Comparison of ENCODE assay signal across 12 mouse cellular contexts in the genomic region with DNA sequence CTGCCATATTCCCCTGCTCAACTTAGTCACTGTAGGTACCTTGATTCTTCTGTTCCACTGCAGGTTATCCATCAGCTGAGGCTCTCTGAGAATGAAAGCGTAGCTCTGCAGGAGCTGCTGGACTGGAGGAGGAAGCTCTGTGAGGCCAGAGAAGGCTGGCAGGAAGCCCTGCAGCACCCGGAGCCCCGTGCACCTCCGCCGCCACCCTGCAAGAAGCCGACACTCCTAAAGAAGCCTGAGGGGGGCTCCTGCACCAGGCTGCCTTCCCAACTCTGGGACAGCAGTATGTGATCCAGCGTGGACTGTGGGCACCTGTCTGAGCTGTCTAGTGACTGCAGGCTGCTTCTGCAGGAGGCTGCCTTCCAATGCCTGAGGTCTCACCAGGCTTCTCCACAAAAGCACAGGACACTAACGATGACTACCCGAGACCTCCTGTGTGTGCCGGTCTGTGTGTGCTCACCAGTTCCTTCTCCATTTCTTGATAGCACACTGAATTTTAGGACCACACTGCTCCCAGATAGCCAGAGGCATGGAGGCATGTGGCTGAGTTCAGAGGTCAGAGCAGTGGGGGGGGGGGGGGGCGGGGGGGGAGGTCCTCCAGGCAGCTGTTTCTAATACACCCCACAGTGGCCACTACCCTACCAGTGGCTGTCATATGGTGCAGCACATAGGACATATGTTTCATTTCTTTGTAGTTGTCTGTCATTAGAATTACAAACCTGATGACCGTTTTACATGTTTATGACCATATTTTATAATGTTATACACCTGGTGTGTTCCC.
DNase-seq lines count a peak whose midpoint lies in the region; ATAC-seq lines count a peak whose summit lies in the region.
"Had no signal": no experiment of that assay in that cellular context is flagged by ENCODE, and none has a peak within 500 bp of the region (broad histone marks: within the 10 kb centered on the region; RNA-seq: fewer than 3 reads in every experiment).

No protein-coding gene starts in this region.

- no peaks in the 10 kb centered on the region for H3K9me3 ChIP-seq in liver, embryonic 12.5 days (replicated peaks)
- H3K9me3 ChIP-seq in liver, embryonic 11.5 days (ENCODE audit: control insufficient read depth, low read length) = no peaks in the 10 kb centered on the region
- no peaks in the 10 kb centered on the region for H3K9me3 ChIP-seq in embryonic facial prominence, embryonic 13.5 days
- H3K9me3 ChIP-seq in liver, embryonic 16.5 days (replicated peaks; ENCODE audit: control insufficient read depth, low read length) = no peaks in the 10 kb centered on the region
- H3K9me3 ChIP-seq in kidney, embryonic 16.5 days (ENCODE audit: low read length) = no peaks in the 10 kb centered on the region

- H3K4me1 ChIP-seq in liver, embryonic 12.5 days = peaks cover 7% of the 10 kb centered on the region; the same call in 1 of the 2 replicates
- no peaks in the 10 kb centered on the region; the same call in 1 of the 2 replicates for H3K4me1 ChIP-seq in liver, embryonic 11.5 days (replicated peaks; ENCODE audit: control insufficient read depth, insufficient read depth, low read length)
- peaks cover 25% of the 10 kb centered on the region for H3K4me1 ChIP-seq in embryonic facial prominence, embryonic 13.5 days
- H3K4me1 ChIP-seq in liver, embryonic 16.5 days (ENCODE audit: control insufficient read depth, low read depth, low read length) = no peaks in the 10 kb centered on the region; the same call in 1 of the 2 replicates
- peaks cover 19% of the 10 kb centered on the region for H3K4me1 ChIP-seq in kidney, embryonic 16.5 days (ENCODE audit: insufficient read depth, low read length)

- no peak for ATAC-seq in cerebellum, adult (ENCODE audit: insufficient number of reproducible peaks, low FRiP score, low TSS enrichment)
- no peak for ATAC-seq in liver, embryonic 12.5 days
- no peak for ATAC-seq in liver, embryonic 11.5 days (replicated peaks; ENCODE audit: low FRiP score)
- no peak for ATAC-seq in embryonic facial prominence, embryonic 13.5 days (ENCODE audit: insufficient number of reproducible peaks, insufficient read depth, low FRiP score, low TSS enrichment, low read depth)
- ATAC-seq in liver, embryonic 16.5 days (ENCODE audit: low read depth) = no peak
- ATAC-seq in monocyte, adult 5-6 weeks (replicated peaks; ENCODE audit: insufficient number of reproducible peaks, low FRiP score, low TSS enrichment, poor library complexity, severe bottlenecking) = no peak
- ATAC-seq in kidney, embryonic 16.5 days (ENCODE audit: low FRiP score, low TSS enrichment) = no peak

- 46% methylated on average over 11 of the region's 12 CpGs for WGBS in liver, embryonic 12.5 days (ENCODE audit: insufficient replicate concordance)
- 49% methylated on average over 11 of the region's 12 CpGs for WGBS in liver, embryonic 11.5 days
- 25% methylated on average over 12 of the region's 12 CpGs for WGBS in embryonic facial prominence, embryonic 13.5 days
- WGBS in liver, embryonic 16.5 days (ENCODE audit: insufficient replicate concordance) = 34% methylated on average over 11 of the region's 12 CpGs
- 54% methylated on average over 11 of the region's 12 CpGs for WGBS in kidney, embryonic 16.5 days

- H3K27ac ChIP-seq in liver, embryonic 12.5 days = no peak overlapping the region
- no peak overlapping the region for H3K27ac ChIP-seq in liver, embryonic 11.5 days (ENCODE audit: low read depth, low read length)
- H3K27ac ChIP-seq in embryonic facial prominence, embryonic 13.5 days = no peak overlapping the region
- no peak overlapping the region for H3K27ac ChIP-seq in liver, embryonic 16.5 days (ENCODE audit: low read length)
- no peak overlapping the region for H3K27ac ChIP-seq in kidney, embryonic 16.5 days (ENCODE audit: low read length)
- H3K27ac ChIP-seq: gastrocnemius, adult 2 months had no signal

- H3K9ac ChIP-seq in liver, embryonic 12.5 days = no peak overlapping the region
- H3K9ac ChIP-seq in liver, embryonic 11.5 days (ENCODE audit: low read depth, low read length) = no peak overlapping the region
- no peak overlapping the region for H3K9ac ChIP-seq in embryonic facial prominence, embryonic 13.5 days
- H3K9ac ChIP-seq in liver, embryonic 16.5 days (ENCODE audit: low read depth, low read length) = no peak overlapping the region
- no peak overlapping the region for H3K9ac ChIP-seq in kidney, embryonic 16.5 days (replicated peaks; ENCODE audit: low read length)

- peaks cover 9% of the 10 kb centered on the region; the same call in 1 of the 2 replicates for H3K27me3 ChIP-seq in liver, embryonic 12.5 days (replicated peaks)
- no peaks in the 10 kb centered on the region for H3K27me3 ChIP-seq in liver, embryonic 11.5 days (replicated peaks; ENCODE audit: control insufficient read depth, insufficient read depth, low read length)
- no peaks in the 10 kb centered on the region; the same call in 1 of the 2 replicates for H3K27me3 ChIP-seq in embryonic facial prominence, embryonic 13.5 days
- no peaks in the 10 kb centered on the region for H3K27me3 ChIP-seq in liver, embryonic 16.5 days (ENCODE audit: control insufficient read depth, insufficient read depth, low read depth, low read length)
- H3K27me3 ChIP-seq in kidney, embryonic 16.5 days (ENCODE audit: insufficient read depth, low read length) = no peaks in the 10 kb centered on the region

- H3K4me2 ChIP-seq in liver, embryonic 12.5 days = peak overlapping the region; percentile 20
- no peak overlapping the region for H3K4me2 ChIP-seq in liver, embryonic 11.5 days
- H3K4me2 ChIP-seq in embryonic facial prominence, embryonic 13.5 days = peak overlapping the region; percentile 18; the same call in 1 of the 2 replicates
- 0 out of 2 replicates have a peak overlapping the region, but pooled peaks have one; percentile 12 for H3K4me2 ChIP-seq in liver, embryonic 16.5 days (ENCODE audit: low read depth, low read length)
- no peak overlapping the region for H3K4me2 ChIP-seq in kidney, embryonic 16.5 days (replicated peaks; ENCODE audit: low read depth, low read length)

- no peaks in the 10 kb centered on the region for H3K36me3 ChIP-seq in liver, embryonic 12.5 days
- H3K36me3 ChIP-seq in liver, embryonic 11.5 days (ENCODE audit: control insufficient read depth, insufficient read depth, low read length) = no peaks in the 10 kb centered on the region
- no peaks in the 10 kb centered on the region for H3K36me3 ChIP-seq in embryonic facial prominence, embryonic 13.5 days
- H3K36me3 ChIP-seq in liver, embryonic 16.5 days (ENCODE audit: control insufficient read depth, insufficient read depth) = no peaks in the 10 kb centered on the region
- H3K36me3 ChIP-seq in kidney, embryonic 16.5 days (ENCODE audit: insufficient read depth, low read length) = no peaks in the 10 kb centered on the region

- DNase-seq in cerebellum, postnatal 25 days = peak; percentile 17 to 20
- DNase-seq in liver, embryonic 11.5 days (ENCODE audit: low spot score) = no peak
- DNase-seq: adrenal gland, adult 2 months; gastrocnemius, adult 2 months; heart, postnatal 36 days; kidney, adult 18-20 months had no signal

- H3K4me3 ChIP-seq in liver, embryonic 12.5 days = no peak overlapping the region
- no peak overlapping the region for H3K4me3 ChIP-seq in liver, embryonic 11.5 days (ENCODE audit: low read depth, low read length)
- no peak overlapping the region for H3K4me3 ChIP-seq in embryonic facial prominence, embryonic 13.5 days
- H3K4me3 ChIP-seq in liver, embryonic 16.5 days (ENCODE audit: low read depth, low read length) = no peak overlapping the region
- H3K4me3 ChIP-seq in kidney, embryonic 16.5 days (ENCODE audit: low read length) = no peak overlapping the region
- H3K4me3 ChIP-seq: gastrocnemius, adult 2 months had no signal

Comparison
In these comparisons a context has a peak if more than half of its experiments do, and no peak if none do; other contexts are left out.
1. H3K4me2 ChIP-seq: peak in liver, embryonic 12.5 days (single experiment), embryonic facial prominence, embryonic 13.5 days (single experiment) and liver, embryonic 16.5 days (single experiment); none in liver, embryonic 11.5 days (single experiment) and kidney, embryonic 16.5 days (single experiment).